Mouse (Mus musculus): ENCODE results near the gene C130026I21Rik. TPM values are rescaled to one million over a fixed set of nuclear protein-coding genes. Genes with fewer than 3 reads are reported as not detected.

C130026I21Rik gene
- polyA plus RNA-seq, 1 experiment from 2014 or later = not detected

DNA sequence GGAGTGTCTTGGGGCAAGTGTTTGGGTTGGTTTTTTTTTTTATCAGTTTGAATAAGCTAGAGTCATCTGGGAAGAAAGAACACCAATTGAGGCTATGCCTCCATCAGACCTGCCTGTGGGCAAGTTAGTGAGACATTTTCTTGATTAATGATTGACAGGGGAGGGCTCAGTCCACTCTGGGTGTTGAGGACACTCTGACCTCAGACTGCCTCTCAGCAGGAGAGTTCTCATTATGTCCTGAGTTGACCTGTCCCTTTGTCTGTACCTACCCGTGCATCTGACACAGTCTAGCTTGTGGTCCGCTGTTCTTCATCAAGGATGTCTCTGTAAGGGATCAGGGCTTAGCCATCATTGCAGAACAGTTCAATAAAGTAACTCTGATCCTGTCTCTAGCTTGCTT is 323.0 kb downstream of the C130026I21Rik start:
- Histone ChIP-seq H3K27ac (ENCODE audit: low read depth, low read length) (no peak overlapping the region), H3K27me3 (replicated peaks; ENCODE audit: control insufficient read depth, insufficient read depth, low read length) (no peaks in the 10 kb centered on the region), H3K4me3 (ENCODE audit: low read depth, low read length) (no peak overlapping the region), H3K9ac (ENCODE audit: low read length) (no peak overlapping the region), H3K36me3 (ENCODE audit: control insufficient read depth, insufficient read depth, low read length) (no peaks in the 10 kb centered on the region), H3K9me3 (replicated peaks; ENCODE audit: control insufficient read depth, low read length) (no peaks in the 10 kb centered on the region), H3K4me1 (ENCODE audit: control insufficient read depth, insufficient read depth, low read length) (no peaks in the 10 kb centered on the region), H3K4me2 (ENCODE audit: low read length) (no peak overlapping the region)
- no peak for DNase-seq (ENCODE audit: low spot score)
- no peak for ATAC-seq
- WGBS = 70% methylated on average over 2 of the region's 2 CpGs

DNA sequence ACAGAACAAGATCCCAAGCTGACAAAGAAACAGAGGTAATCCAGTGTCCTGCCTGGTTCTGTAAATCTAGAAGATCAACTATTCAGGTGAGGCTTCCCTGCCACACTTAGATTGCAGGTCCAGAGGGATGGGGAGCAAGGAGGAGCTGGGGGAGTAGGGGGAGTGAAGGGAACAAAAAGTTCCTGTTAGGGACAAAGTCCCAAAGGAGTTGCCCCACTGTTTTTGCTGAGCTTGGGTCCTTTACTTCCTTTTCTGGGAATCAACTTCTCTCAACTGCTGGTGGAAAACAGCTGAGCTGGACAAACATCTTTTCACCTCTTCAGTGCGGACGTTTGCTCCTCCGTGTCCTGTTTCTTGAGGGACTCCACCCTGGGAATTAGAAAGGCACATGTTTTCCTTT is 324.4 kb downstream of the C130026I21Rik start:
- no peak overlapping the region for H3K4me2 ChIP-seq (ENCODE audit: low read length)
- no peak overlapping the region for H3K4me3 ChIP-seq (ENCODE audit: low read depth, low read length)
- no peak for DNase-seq (ENCODE audit: low spot score)
- no peak for ATAC-seq
- H3K4me1 ChIP-seq (ENCODE audit: control insufficient read depth, insufficient read depth, low read length) = no peaks in the 10 kb centered on the region
- H3K9ac ChIP-seq (ENCODE audit: low read length) = no peak overlapping the region
- no peaks in the 10 kb centered on the region for H3K27me3 ChIP-seq (replicated peaks; ENCODE audit: control insufficient read depth, insufficient read depth, low read length)
- 87% methylated on average over 3 of the region's 3 CpGs for WGBS
- H3K36me3 ChIP-seq (ENCODE audit: control insufficient read depth, insufficient read depth, low read length) = no peaks in the 10 kb centered on the region
- no peaks in the 10 kb centered on the region for H3K9me3 ChIP-seq (replicated peaks; ENCODE audit: control insufficient read depth, low read length)
- no peak overlapping the region for H3K27ac ChIP-seq (ENCODE audit: low read depth, low read length)

DNA sequence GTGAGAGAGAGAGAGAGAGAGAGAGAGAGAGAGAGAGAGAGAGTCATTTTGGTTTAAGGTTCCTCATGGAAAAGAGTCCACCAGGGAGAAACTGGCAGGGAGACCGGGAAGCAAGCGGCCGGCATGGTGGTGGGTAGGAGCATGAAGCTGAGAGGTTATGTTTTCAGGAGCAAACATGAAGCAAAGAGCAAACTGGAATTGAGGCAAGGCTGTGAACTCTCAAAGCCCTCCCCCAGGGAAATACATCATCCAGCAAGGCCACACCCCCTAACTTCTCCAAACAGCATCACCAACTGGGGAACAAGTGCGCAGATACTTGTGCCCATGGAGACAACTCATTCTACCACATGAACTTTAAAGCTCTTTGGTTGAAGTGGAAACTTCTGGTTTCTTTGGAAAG is 326.8 kb downstream of the C130026I21Rik start:
- DNase-seq (ENCODE audit: low spot score) (no peak), ATAC-seq (no peak)
- no peaks in the 10 kb centered on the region for H3K27me3 ChIP-seq (replicated peaks; ENCODE audit: control insufficient read depth, insufficient read depth, low read length)
- H3K27ac ChIP-seq (ENCODE audit: low read depth, low read length) = no peak overlapping the region
- no peak overlapping the region for H3K4me2 ChIP-seq (ENCODE audit: low read length)
- WGBS = 95% methylated on average over 4 of the region's 4 CpGs
- H3K4me1 ChIP-seq (ENCODE audit: control insufficient read depth, insufficient read depth, low read length) = no peaks in the 10 kb centered on the region
- no peak overlapping the region for H3K9ac ChIP-seq (ENCODE audit: low read length)
- no peaks in the 10 kb centered on the region for H3K9me3 ChIP-seq (replicated peaks; ENCODE audit: control insufficient read depth, low read length)
- no peaks in the 10 kb centered on the region for H3K36me3 ChIP-seq (ENCODE audit: control insufficient read depth, insufficient read depth, low read length)
- no peak overlapping the region for H3K4me3 ChIP-seq (ENCODE audit: low read depth, low read length)

Small RNA genes within 50 kb of the gene (microRNA-seq; reads per million reads assigned to microRNA genes)
- gene Gm27907 = not detected

Other genes starting within 250 kb of the C130026I21Rik start
- gene Gm10553, start 170.4 kb downstream of the C130026I21Rik start, polyA plus RNA-seq (2014; fragmentation: Nextera tagmentation; extraction: Ambion mirVana) = not detected in 2 replicates
- not detected in 2 replicates for gene A530032D15Rik, start 160.7 kb downstream of the C130026I21Rik start, polyA plus RNA-seq (2014; fragmentation: Nextera tagmentation; extraction: Ambion mirVana)